In genomic region chr4:137313511-137313910, GRCm38 (mm10) we compare ENCODE assay signal across 16 mouse cellular contexts. TPM values are rescaled to one million over a fixed set of nuclear protein-coding genes. Genes with fewer than 3 reads are reported as not detected.
DNase-seq lines count a peak whose midpoint lies in the region; ATAC-seq and TF ChIP-seq lines count a peak whose summit lies in the region.
"Had no signal": no experiment of that assay in that cellular context is flagged by ENCODE, and none has a peak within 500 bp of the region (broad histone marks: within the 10 kb centered on the region; RNA-seq: fewer than 3 reads in every experiment).

No protein-coding gene starts in this region.

- intact Hi-C loops in left cerebral cortex, adult 2 months (cut with DNase I): loop anchor here (5.0 kb wide), 1 partner anchor 74 kb away; no protein-coding TSS in a partner anchor

- no peak for ATAC-seq in G1E (ENCODE audit: extremely low read depth, insufficient number of reproducible peaks, low FRiP score, poor library complexity, severe bottlenecking)
- no peak for ATAC-seq in erythroid progenitor cell, adult 5-6 weeks (replicated peaks; ENCODE audit: low FRiP score, poor library complexity, severe bottlenecking)

- WGBS in cerebellum, adult 2 months: 31% methylated on average over 2 of the region's 2 CpGs

- H3K36me3 ChIP-seq in G1E (replicated peaks): peaks cover 86% of the 10 kb centered on the region

- peak in 1 of 2 experiments; percentile 39 for DNase-seq in cerebellum, adult 2 months
- DNase-seq in cerebellum, adult 18-20 months: no peak
- DNase-seq in left cerebral cortex, adult 2 months (ENCODE audit: extremely low spot score in 1 of 2, low spot score in 2 of 2): no peak
- DNase-seq in left cerebral cortex, adult 18-20 months (ENCODE audit: low spot score in 2 of 2): no peak
- peak; percentile 31 for DNase-seq in G1E (ENCODE audit: low spot score)
- DNase-seq in hindlimb bud, embryonic 11.5 days (ENCODE audit: extremely low spot score, low read depth, low spot score): peak; percentile 18
- no peak for DNase-seq in heart, adult 9 months (ENCODE audit: low spot score in 2 of 2)
- DNase-seq: adrenal gland, postnatal 14 days; gastrocnemius, postnatal 25 days; spleen, adult 18-20 months; thymus, postnatal 36 days had no signal

- no peaks in the 10 kb centered on the region; the same call in 1 of the 2 replicates for H3K4me1 ChIP-seq in cerebellum, adult 2 months (ENCODE audit: control insufficient read depth, insufficient read depth, low read length)
- H3K4me1 ChIP-seq in G1E (ENCODE audit: insufficient read depth, low read depth, low read length): no peaks in the 10 kb centered on the region
- H3K4me1 ChIP-seq: embryonic facial prominence, embryonic 13.5 days; hindbrain, embryonic 15.5 days had no signal

- no peak overlapping the region for H3K4me3 ChIP-seq in cerebellum, adult 2 months (replicated peaks; ENCODE audit: insufficient read depth, low read depth, low read length)
- H3K4me3 ChIP-seq in left cerebral cortex, adult 2 months: no peak overlapping the region
- H3K4me3 ChIP-seq in G1E (ENCODE audit: low read depth, low read length): no peak overlapping the region
- H3K4me3 ChIP-seq: embryonic facial prominence, embryonic 13.5 days; hindbrain, embryonic 15.5 days; neural tube, embryonic 15.5 days had no signal

- H3K9me3 ChIP-seq in G1E (replicated peaks): no peaks in the 10 kb centered on the region
- H3K9me3 ChIP-seq: embryonic facial prominence, embryonic 13.5 days; hindbrain, embryonic 15.5 days; neural tube, embryonic 15.5 days had no signal

- H3K27ac ChIP-seq in cerebellum, adult 2 months (ENCODE audit: insufficient read depth, low read length): no peak overlapping the region
- H3K27ac ChIP-seq in left cerebral cortex, adult 2 months: no peak overlapping the region
- H3K27ac ChIP-seq: embryonic facial prominence, embryonic 13.5 days; hindbrain, embryonic 15.5 days; macrophage; neural tube, embryonic 15.5 days had no signal

- TF ChIP-seq CTCF in cerebellum, adult 2 months (IDR thresholded peaks at IDR 0.05; ENCODE audit: borderline replicate concordance, insufficient read depth, low read depth, low read length): peak; percentile 38; the same call in 1 of the 2 replicates
- peak; percentile 71 for TF ChIP-seq CTCF in left cerebral cortex, adult 2 months (IDR thresholded peaks at IDR 0.05)
- TF ChIP-seq CTCF in G1E (IDR thresholded peaks at IDR 0.05; ENCODE audit: low read depth, low read length): no peak

- H3K27me3 ChIP-seq in cerebellum, adult 2 months (ENCODE audit: control insufficient read depth, insufficient read depth, low read length): no peaks in the 10 kb centered on the region
- H3K27me3 ChIP-seq in G1E (ENCODE audit: insufficient read depth, low read length): no peaks in the 10 kb centered on the region
- H3K27me3 ChIP-seq: embryonic facial prominence, embryonic 13.5 days; hindbrain, embryonic 15.5 days; neural tube, embryonic 15.5 days had no signal

- TF ChIP-seq POLR2A in cerebellum, adult 2 months (IDR thresholded peaks at IDR 0.05; ENCODE audit: borderline replicate concordance, insufficient read depth, low read length): no peak

RNA-seq across cellular contexts. Expression of gene Wnt4, which starts 36.2 kb away (rescaled TPM):
- 1.7 and 2.1 TPM in 2 replicates for polyA plus RNA-seq in cerebellum, adult 2 months (2012; rRNA removed)
- total RNA-seq in left cerebral cortex, adult 2 months (2021): 10 to 100 TPM; 13.1 to 14.1 TPM
- total RNA-seq in left cerebral cortex, adult 18-20 months (2021): 10 to 100 TPM; 11.0 to 12.6 TPM
- total RNA-seq in G1E (2014; fragmentation: Nextera tagmentation) (not detected in 2 replicates), G1E (2017) (0.06 and 0.11 TPM in 2 replicates)
- polyA plus RNA-seq in G1E (2012): not detected in 2 replicates
- total RNA-seq in erythroid progenitor cell, adult 5-6 weeks (2015; ENCODE audit: low replicate concordance): not detected in 2 replicates
- 0.98 TPM in 1 of 2 replicates, not detected in the other for total RNA-seq in erythroid progenitor cell, adult 5-6 weeks (2017; ENCODE audit: low replicate concordance)
- polyA plus RNA-seq: macrophage had no signal

RNA-seq across cellular contexts. Expression of gene Cdc42, which starts 44.0 kb away (rescaled TPM):
- polyA plus RNA-seq in cerebellum, adult 2 months (2012; rRNA removed): 375 and 390 TPM in 2 replicates
- total RNA-seq in left cerebral cortex, adult 2 months (2021): 100 to 1,000 TPM; 294 to 318 TPM
- total RNA-seq in left cerebral cortex, adult 18-20 months (2021): 100 to 1,000 TPM; 307 to 330 TPM
- total RNA-seq in G1E (2014; fragmentation: Nextera tagmentation): 398 and 443 TPM in 2 replicates
- total RNA-seq in G1E (2017): 557 and 569 TPM in 2 replicates
- 16.3 and 21.0 TPM in 2 replicates for polyA plus RNA-seq in G1E (2012)
- 284 and 321 TPM in 2 replicates for total RNA-seq in erythroid progenitor cell, adult 5-6 weeks (2015; ENCODE audit: low replicate concordance)
- 140 and 178 TPM in 2 replicates for total RNA-seq in erythroid progenitor cell, adult 5-6 weeks (2017; ENCODE audit: low replicate concordance)

Comparison
In these comparisons a context has a peak if more than half of its experiments do, and no peak if none do; other contexts are left out.
1. DNase-seq: peak in G1E (single experiment) and hindlimb bud, embryonic 11.5 days (single experiment); none in cerebellum, adult 18-20 months (0 of 2), left cerebral cortex, adult 2 months (0 of 2), left cerebral cortex, adult 18-20 months (0 of 2) and heart, adult 9 months (0 of 2).
2. RNA of gene Wnt4, which starts 36.2 kb away (total RNA-seq): 13.1 to 14.1 TPM in left cerebral cortex, adult 2 months and 11.0 to 12.6 TPM in left cerebral cortex, adult 18-20 months; 0.98 TPM in erythroid progenitor cell, adult 5-6 weeks and 0.06 to 0.11 TPM in G1E; every median in the first group is over 4 times any median in the second.